Mouse (Mus musculus): Measurements from ENCODE around the gene Csnk2a1.
A peak's percentile ranks its signal among the peaks of the same experiment; 100 is the strongest.
"Not testable (repeated sequence)": the region's sequence is repeated elsewhere in the genome, so short reads cannot be mapped to it uniquely, and the experiment has no call there.

The Csnk2a1 gene

DNA sequence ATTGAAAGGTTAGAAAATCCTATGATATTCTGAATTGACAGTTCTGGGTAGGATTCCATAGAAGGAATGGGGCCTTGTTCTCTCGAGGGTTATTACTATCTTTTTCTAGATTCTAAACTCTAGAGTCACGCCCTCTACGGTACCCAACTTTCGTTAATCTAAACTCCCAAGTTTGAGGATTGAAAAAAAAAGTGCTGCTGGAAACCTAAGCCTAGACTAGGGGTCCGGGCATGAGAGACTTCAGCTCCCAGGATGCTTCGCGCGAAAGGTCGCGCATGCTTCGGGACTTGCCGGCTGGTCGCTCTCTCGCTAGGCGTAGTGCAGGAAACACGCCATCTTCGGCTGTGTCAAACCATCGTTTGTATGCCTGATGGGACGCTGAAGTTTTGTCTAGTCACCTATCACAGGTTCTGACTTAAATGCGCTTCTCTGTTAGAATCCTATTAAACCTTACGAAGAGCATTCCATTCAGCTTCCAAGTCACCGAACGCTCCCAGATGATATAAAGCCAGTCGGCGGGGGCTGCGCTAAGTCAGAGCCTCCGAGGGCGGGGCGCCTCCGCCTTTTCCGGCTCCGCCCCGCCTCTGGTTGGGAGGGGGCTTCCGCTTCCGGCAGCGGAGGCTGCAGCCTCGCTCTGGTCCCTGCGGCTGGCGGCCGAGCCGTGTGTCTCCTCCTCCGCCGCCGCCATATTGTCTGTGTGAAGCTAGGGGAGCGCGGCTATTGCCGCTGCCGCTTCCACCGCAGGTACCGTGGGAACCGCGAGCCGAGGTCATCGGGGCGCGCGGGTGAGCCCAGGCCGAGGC is at the start of gene Csnk2a1:
Gene Csnk2a1, plus strand, starts transcription at position 592 of the 803 bp plus-strand sequence.
- peak; percentile 94 for DNase-seq (ENCODE audit: low spot score)

DNA sequence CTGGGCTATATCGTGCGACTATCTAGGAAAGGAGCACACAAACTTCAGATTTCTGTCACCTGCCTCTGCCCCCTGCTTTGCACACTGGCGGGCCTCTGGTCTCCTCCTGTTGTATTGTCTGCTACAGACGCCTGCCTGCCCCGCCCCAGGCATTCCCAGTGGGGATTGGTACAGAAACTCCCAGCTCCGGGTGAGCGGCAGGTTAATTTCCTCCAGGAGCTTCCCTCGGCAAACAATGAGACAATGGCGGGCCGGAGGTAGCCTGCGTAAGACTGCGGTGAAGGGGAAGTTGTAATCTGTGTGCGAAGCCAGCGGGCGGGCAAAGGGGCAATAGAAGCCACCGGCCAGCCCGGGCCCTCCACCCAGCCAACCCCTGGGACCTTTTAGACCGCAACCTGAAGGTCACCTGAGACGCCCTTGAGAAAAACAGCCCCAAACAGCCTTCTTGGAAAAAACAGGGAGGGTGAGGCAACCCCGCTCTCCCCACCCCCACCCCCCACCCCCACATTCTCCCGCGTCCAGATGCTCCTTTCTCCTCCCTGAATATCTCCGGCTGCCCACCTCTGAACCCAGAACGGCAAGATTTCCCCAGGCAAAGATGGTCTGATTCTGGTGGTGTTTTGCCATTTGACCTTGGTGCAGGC is 49.4 kb upstream of the Csnk2a1 start:
- DNase-seq (ENCODE audit: low spot score), result peak; percentile 29

DNA sequence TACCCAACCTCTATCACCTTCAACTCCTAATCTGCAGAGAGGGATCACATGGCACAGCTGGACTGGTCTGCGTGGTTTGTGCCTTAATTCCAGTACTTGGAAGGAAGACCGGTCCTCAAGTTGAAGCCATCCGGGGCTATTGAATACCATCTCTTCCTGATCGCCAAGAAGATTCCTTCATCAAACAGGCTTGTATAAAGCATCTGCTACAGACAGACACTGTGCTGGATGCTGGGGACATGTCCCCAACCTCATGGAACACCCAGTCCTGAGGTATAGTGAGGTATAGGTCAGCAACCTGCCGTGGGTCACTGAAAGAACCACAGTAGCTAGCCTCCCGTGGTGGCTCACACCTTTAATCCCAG is 48.9 kb upstream of the Csnk2a1 start:
- DNase-seq (ENCODE audit: low spot score), result no peak

DNA sequence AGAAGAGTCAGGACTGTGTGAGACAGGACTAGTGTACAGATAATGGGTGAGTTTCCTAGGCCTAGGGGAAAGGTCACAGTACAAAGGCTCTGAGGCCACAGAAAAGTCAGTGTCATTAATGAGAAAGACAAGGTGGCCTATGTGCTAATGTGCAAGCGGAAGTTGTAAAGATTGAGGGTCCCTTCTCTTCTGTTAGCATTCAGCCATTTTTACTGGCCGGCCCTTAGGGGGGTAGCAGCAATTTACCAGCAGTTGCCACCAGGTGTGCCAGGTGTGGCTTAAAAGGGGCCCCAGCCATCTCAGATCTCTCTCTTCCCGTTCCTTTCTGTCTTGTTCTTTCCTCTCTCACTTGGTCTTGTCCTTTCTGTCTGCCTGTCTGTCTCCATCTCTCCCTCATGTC is 48.3 kb upstream of the Csnk2a1 start:
- no peak for DNase-seq (ENCODE audit: low spot score)

DNA sequence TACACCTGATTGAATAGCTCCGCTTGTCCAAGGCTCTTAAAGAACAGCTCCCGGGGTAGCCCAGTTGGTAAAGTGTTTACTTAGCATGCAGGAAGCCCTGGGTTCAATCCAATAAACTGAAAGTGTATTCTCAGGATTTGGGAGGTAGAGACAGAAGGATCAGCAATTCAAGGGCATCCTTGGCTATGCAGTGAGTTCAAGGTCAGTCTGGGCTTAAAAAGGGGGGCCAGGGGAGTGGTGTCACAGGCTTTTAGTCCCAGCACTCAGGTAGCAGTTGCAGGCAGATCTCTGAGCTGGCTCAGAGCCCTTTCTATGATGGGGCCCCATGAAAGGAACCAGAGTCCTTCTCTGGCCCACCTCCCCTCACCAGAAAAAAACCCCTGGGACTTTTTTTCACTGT is 47.3 kb upstream of the Csnk2a1 start:
- DNase-seq (ENCODE audit: low spot score), result no peak

DNA sequence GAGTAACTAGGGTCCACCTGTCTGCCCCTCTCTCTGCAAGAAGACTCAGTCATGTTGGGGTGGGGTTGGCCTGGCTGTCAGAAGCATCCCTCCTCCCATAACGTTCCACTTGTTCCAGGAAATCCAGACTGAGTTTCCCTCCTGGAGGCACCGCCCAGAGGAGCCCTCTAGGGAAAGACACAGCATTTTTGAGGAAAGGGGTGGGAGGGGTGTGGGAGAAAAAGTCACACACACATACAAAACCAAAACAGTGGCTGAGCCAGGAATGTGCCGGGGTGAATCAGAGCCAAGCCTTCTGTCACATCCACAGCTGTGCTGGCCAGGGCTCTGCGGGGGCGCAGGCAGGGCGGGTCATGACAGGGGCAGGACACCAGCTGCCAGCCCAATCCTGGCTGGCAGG is 46.3 kb upstream of the Csnk2a1 start:
- peak; percentile 73 for DNase-seq (ENCODE audit: low spot score)

DNA sequence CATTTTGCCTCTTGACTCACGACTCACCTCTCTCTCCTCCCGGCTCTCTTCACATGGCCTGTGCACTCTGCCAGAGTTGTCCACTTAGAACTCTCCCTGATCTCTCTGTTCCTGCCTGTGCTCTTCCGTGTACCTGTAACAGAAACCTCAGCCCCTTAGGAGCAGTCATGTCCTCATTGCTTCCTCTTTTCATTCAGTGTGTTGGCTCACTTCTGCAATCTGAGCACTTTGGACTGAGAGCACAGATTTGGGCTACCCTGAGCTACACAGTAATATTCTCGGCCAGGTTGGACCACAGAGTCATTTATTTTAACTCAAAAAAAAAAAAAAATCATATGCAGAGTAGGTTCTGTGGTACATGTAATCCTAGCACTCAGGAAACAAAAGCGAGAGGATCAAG is 39.5 kb upstream of the Csnk2a1 start:
- no peak for DNase-seq (ENCODE audit: low spot score)

DNA sequence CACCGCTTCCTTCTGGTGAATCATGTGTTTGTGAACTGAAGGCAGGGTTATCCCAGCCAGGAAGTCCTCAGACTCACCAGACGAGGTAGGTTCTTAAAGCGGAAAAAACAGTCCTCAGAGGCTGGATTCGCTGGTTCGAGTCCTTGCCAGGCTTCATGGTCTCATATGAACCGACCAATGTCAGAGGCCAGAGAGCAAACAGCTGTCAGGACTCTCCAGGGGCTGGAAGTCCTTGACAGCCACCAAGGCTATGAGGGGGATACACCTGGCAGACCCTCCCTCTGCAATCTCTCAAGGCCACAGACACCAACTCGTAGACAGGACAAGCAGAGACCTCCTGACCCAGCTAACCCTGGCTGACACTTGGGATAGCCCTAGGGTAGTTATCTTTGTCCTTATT is 37.4 kb upstream of the Csnk2a1 start:
- no peak for DNase-seq (ENCODE audit: low spot score)

DNA sequence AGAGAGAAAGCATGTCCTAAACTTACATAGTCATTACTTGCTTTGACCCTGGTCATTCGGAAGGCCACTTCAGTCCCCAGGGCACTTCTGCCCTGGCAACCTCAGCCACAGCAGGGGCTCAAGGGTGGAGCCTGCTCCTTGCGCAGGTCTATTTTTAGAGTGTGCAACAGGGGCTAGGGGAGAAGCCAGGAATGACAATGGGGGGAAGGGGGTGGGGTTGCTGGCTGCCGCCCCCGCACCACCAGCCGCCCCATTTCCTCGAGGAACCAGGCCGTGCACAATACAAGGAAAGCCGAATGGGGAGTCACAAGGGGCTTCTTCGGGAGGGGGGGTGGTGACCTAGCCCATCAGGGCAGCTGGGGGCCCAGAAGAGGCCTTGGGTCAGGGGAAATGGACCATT is 37.0 kb upstream of the Csnk2a1 start:
- no peak for DNase-seq (ENCODE audit: low spot score)

DNA sequence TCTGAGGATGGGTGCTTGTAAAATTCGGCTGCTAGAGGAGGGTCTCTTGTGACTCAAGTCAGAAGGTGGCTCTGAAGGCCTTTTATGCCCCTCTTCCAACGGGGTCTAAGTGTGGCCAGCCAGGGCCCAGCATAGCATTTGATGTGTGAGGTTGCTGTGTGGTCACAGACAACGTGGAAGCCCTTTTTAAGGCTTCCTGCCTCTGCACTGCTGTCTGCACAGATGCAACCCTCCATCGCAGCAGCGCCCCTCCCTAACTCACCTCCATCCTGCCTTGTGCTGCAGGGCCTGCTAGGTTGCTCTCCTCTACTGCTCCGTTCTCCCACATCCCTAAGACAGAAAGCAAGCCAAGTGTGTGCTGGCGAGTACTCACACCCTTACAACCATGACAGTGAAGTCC is 36.5 kb upstream of the Csnk2a1 start:
- DNase-seq (ENCODE audit: low spot score), result no peak

DNA sequence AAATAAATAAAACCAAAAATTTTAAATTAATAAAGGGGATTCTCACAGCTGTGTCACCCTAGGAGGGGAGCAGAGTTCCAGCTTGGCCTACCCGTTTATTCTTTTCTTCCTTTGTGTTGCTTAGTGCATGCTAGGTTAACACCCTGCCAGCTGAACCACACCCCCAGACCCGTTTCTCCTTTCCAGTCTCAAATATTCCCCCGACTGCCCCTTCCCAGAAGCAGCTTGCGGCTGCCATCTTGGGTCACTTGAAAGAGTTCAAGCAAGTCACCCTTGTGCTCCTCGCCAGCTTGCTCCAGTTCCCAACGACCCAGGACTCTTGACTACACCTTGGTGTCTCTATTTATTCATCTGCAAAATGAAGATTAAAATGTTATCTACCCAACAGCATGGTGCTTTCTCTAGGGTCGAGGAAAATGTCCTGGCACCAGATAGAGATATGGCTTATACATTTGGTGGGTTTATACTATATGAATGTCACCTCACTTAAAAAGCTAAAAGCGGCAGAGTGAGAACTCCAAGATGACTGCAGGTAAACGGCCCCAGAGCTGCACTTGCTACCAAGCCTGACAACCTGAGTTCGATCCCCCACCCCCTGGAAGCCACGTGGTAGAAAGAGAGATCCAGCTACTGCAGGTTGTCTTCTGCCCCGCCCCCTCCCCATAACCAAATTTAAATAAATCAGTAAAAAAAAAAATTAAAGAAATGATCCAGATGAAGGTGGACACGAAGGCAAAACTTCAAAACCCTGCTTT is 33.9 kb upstream of the Csnk2a1 start:
- no peak for DNase-seq (ENCODE audit: low spot score)

DNA sequence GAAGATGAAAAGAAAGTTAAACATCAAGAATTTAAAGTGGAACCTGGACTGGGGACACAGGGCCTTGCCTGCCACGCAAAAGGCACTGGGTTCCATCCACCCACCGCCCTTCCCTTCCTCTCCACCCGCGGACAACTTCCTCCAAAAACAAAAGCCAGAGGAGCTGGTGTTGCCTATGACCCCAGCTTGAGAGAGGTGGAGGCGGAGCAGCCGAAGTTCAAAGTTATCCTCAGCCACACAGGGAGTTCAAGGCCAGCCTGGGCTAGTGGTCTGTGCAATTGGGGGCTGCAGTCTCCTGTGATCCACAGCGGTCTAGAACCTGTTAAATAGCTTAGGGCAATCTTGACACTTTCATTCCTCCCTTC is 33.3 kb upstream of the Csnk2a1 start:
- DNase-seq (ENCODE audit: low spot score), result no peak

DNA sequence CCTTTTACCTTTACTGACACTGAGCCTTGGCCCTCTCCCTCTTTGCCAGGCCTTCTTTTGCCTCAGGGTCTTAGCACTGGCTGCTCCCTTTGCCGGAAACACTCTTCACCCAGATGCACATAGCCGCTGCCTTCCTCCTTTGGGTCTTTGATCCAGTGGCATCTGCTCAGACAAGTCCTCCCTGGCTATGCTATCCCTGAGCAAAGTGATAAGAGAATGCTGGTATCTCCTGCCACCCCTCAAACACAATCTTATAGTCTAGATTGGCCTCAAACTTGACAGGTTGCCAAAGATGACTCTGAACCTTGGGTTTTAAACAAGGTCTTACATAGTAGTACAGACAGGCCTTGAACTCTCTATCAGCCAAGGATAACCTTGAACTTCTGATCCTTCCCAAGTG is 32.1 kb upstream of the Csnk2a1 start:
- DNase-seq (ENCODE audit: low spot score), result no peak

DNA sequence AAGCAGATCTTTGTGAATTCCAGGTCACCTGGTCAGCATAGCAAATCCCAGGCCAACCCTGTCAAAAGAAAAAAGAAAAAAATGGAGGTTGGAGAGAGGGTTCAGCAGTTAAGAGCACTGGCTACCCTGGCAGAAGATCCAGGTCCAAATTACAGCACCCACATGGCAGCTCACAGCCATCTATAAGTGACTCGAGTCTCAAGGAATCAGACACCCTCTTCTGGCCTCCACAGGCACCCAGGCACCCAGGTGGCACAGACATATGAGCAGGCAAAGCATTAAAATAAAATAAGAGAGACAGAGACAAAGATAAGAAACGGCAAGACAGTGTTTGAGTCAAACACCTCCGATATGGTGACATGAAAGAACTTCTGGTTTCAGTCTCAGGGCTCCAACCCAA is 29.7 kb upstream of the Csnk2a1 start:
- no peak for DNase-seq (ENCODE audit: low spot score)

DNA sequence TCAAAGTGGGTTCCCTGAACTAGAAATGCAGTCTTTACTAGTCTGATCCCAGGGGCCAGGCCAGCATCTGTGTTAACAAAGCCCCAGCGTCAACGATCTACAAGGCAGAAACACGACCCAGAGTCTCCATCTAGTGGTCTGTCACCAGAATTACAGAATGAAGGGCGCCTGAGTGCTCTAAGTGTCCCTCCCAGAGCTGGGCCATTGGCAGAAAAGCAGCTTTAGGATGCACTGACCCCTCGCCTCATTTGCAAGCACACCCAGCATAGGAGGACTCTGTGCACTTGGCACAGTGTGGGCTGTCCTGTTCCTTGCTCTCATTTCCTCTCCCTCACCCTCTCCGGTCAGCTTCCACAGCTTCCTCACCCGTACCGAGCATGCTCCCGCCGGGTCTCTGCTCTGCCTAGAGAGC is 29.3 kb upstream of the Csnk2a1 start:
- peak; percentile 74 for DNase-seq (ENCODE audit: low spot score)

DNA sequence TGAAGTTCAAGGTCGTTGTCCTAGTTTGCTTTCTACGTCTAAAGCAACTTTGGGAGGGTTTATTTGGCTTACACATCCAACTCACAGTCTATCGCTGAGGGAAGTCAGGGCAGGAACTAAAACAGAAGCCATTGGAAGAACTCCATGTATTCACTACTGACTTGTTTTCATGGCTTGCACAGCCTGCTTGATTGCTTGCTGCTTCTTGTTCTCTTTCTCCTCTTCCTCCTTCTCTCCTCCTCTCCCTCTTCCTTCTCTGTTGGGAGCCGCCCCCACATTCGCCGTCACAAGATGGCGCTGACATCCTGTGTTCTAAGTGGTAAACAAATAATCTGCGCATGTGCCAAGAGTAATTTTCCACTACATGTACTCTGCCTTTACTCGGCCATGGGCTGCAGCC is 20.5 kb upstream of the Csnk2a1 start:
- DNase-seq (ENCODE audit: low spot score), result not testable (repeated sequence)

DNA sequence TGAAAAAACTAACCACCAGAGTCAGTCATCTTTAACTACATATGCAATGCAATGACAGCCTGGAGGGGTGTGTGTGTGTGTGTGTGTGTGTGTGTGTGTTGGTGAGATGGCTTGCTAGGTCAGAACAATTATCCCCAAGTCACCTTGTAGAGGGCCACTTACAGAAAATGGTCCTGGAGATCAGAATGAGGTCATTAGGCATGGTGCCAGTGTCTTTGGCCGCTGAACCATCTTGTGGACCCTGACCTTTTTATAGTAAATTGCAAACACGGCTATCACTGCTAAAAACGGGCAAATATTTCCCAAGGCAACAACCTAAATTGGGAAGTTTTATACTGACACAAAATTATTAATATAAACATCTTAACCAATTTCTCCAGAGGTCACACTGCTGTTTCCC is 14.8 kb upstream of the Csnk2a1 start:
- no peak for DNase-seq (ENCODE audit: low spot score)

DNA sequence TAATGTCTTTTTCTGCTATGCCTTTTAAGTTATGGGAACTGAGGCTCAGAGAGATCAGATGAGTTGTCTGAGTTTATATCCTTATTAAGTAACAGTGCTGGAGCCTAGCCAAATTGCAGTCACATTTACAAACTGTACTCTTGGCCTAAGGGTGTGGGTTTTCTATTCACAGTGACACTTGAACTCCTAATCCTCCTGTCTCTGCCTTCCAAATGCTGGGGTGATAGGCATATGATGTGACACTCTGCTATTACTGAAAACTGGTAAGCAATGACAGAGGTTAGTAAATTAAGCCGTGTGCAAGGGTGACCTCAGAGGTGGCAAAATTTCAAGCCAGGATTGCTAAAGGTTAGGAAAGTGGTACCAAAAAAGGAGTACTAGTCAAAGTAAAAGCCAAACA is 9.7 kb upstream of the Csnk2a1 start:
- no peak for DNase-seq (ENCODE audit: low spot score)

DNA sequence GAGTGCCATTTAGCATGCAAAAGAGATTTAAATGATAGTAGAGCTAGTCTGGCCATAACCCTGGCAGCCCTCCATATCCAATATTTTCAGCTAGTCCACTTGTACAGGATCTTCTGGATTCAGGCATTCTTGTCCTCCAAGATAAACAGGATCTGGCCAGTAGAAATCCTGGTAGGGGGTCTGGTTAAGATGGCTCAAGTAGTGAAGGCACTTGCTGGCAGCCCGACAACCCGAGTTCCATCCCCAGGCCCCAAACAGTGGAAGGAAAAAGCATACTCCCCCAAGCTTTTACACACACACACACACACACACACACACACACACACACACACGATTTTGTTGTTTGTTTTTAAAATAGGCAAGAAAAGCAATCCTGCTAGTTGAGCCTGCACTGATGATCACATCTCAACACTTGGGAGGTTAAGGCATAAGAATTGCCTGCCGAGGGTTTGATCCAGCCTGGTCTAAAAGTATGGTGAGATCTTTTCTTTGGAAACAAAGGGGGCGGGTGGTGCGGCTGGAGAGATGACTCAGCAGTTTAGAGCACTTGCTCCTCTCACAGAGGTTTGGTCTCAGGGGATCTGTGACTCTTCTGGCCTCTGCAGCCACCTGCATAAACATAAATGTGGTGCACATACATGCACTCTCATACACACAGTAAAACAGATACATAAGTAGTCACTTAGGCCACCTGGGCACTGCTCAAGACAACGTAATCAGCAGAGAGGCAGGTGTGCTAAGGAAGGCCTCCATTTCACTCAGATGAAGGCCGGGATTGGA is 2.9 kb upstream of the Csnk2a1 start:
- DNase-seq (ENCODE audit: low spot score), result no peak

DNA sequence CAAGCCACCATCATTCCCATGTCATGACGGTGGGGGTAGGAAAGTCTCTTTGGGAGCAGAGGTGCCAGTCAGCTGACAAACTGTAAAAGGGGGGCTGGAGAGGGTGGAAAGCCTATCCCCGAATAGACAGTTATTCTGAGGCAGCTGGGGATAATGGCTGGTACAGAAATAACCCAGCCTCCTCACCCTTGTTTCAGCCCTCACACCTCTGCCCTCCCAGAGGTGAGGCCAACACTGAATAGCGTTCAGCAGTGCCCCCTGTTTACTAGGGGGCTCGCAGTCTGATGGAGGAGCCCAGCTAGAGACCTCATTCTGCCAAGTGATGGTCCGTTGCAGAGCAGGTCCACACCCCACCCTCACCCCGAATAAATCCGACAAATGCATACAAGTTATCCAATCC is 1.1 kb upstream of the Csnk2a1 start:
- no peak for DNase-seq (ENCODE audit: low spot score)

DNA sequence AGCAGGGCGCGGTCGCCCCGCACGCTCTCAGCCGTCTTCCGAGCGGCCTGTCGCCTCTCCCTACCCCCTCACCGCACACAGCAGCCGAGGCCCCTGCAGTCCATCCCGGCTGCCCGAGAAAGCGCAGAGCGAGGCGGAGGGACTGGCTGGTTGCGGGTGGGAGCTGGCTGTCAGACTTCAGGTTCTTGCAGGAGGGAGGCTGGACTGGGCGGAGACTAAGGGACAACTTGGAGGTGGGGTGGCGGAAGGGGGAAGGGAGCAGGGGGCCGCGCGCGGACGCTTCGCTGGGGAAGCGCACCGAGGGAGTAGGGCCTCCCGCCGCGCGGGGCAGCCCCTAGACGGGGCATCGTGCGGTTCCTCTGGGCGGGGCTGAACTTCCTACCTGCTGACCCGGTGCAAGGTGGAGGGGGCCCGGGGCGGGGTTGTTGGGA is 427 bp downstream of the Csnk2a1 start:
- DNase-seq (ENCODE audit: low spot score), result peak; percentile 56

DNA sequence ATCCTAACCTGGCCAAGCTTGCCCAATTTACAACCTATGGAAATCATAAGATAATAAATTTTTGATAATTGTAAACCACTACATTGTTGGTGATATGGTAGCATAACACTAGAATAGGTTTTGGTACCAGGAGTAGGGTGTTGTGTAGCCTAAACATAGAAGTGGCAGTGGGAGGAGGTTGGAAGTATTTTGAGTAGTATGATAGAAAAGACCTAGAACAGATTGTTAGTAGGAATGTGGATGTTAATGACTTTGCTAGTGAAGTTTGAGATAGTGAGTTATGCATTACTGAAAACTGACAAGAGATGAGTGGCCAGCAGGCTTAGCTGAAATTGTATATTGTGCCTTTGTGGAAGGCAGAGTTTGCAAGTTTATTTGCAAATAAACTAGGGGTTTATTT is 3.4 kb downstream of the Csnk2a1 start:
- DNase-seq (ENCODE audit: low spot score), result no peak
